Mouse (Mus musculus) lung, postnatal 0 days (tissue): ENCODE data around the gene Gdpd5.

ENCODE experiments used
- CTCF ChIP-seq: IDR thresholded peaks from 2 replicates; pipeline ENCODE4 v1.5.1; 2016; ENCODE audit warnings: antibody characterized with exemption, mild to moderate bottlenecking
- EP300 ChIP-seq: IDR thresholded peaks from 2 replicates; pipeline ENCODE4 v1.6.1; 2016; ENCODE audit warnings: antibody characterized with exemption, mild to moderate bottlenecking, control low read depth

GRCm38 (mm10) chr7:99468283-99469132, 87.3 kb downstream of the Gdpd5 start:
- TF ChIP-seq CTCF (peak; percentile 74), EP300 (no peak)
